Mouse (Mus musculus) ES-Bruce4 (cell line): ENCODE data around the gene Nbl1. TPM values are rescaled to one million over a fixed set of nuclear protein-coding genes. Genes with fewer than 3 reads are reported as not detected.

Experiments
- H3K27ac ChIP-seq: 2 replicates; pipeline ENCODE4 v1.5.1; 2012; ENCODE audit warnings: low read length, inconsistent platforms; ENCODE audit not compliant: insufficient read depth
- H3K27me3 ChIP-seq: 2 replicates; pipeline ENCODE4 v1.6.1; 2012; ENCODE audit warnings: mild to moderate bottlenecking, low read length, inconsistent platforms; ENCODE audit not compliant: control insufficient read depth, poor library complexity, insufficient read depth, severe bottlenecking
- H3K36me3 ChIP-seq: 2 replicates; pipeline ENCODE4 v1.6.1; 2012; ENCODE audit warnings: inconsistent platforms, mild to moderate bottlenecking, low read length, moderate library complexity; ENCODE audit not compliant: control insufficient read depth, poor library complexity, insufficient read depth, severe bottlenecking
- H3K4me1 ChIP-seq: one replicate; pipeline ENCODE4 v1.8.1; 2011; ENCODE audit warnings: low read length; ENCODE audit not compliant: control insufficient read depth, insufficient read depth
- H3K4me3 ChIP-seq: 2 replicates; pipeline ENCODE4 v1.5.1; 2011; ENCODE audit warnings: low read depth, mild to moderate bottlenecking, low read length
- H3K9ac ChIP-seq: 2 replicates; pipeline ENCODE4 v1.6.1; 2012; ENCODE audit warnings: low read depth, mild to moderate bottlenecking, inconsistent platforms; ENCODE audit not compliant: poor library complexity, severe bottlenecking
- H3K9me3 ChIP-seq: replicated peaks from 2 replicates; pipeline ENCODE4 v1.6.1; 2012; ENCODE audit warnings: mild to moderate bottlenecking, low read length, inconsistent platforms; ENCODE audit not compliant: control insufficient read depth, poor library complexity, insufficient read depth, severe bottlenecking
- CTCF ChIP-seq: IDR thresholded peaks from one replicate; pipeline ENCODE4 v1.8.1; 2011; ENCODE audit warnings: low read depth, low read length
- EP300 ChIP-seq: IDR thresholded peaks from 2 replicates; pipeline ENCODE4 v1.6.1; 2011; ENCODE audit warnings: low read depth, low read length; ENCODE audit not compliant: insufficient read depth
- POLR2A ChIP-seq: IDR thresholded peaks from one replicate; pipeline ENCODE4 v1.8.1; 2011; ENCODE audit warnings: low read length; ENCODE audit not compliant: insufficient read depth
- polyA plus RNA-seq: library from polyadenylated mRNA; stranded (reverse); fragments of >200 nt; gene quantifications from 2 replicates; pipeline ENCODE4 v1.2.4, GENCODE M21; 2011; ENCODE audit warnings: low read depth; ENCODE audit not compliant: missing spikeins, insufficient read depth, insufficient read length

Nbl1 gene
- polyA plus RNA-seq, 1 experiment = 5.1 TPM

DNA sequence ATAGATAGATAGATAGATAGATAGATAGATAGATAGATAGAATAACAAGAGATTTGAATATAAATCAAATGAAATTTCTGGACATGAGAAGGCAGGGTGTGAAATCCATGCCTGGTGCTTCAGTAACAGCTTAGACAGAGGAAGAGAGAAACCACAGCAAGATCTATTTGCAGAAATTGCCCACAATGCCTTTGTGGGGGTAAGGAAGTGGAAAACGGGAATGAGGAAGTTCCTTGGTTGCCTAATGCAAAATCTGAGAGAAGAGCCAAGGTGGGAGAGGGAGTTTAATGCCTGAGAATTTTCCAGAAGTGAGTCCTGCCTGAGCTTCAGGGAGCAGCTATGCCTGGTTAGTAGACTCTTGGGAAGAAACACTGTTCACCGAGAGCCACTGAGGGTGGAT, 49.2 kb downstream of the Nbl1 start:
- Histone ChIP-seq H3K9me3 (no peaks in the 10 kb centered on the region), H3K9ac (no peak overlapping the region), H3K36me3 (no peaks in the 10 kb centered on the region), H3K27me3 (no peaks in the 10 kb centered on the region), H3K4me3 (no peak overlapping the region), H3K27ac (no peak overlapping the region), H3K4me1 (no peaks in the 10 kb centered on the region)
- no peak for TF ChIP-seq EP300
- TF ChIP-seq CTCF = no peak
- TF ChIP-seq POLR2A = no peak

- H3K36me3 ChIP-seq = no peaks in the 10 kb centered on the region
- no peaks in the 10 kb centered on the region for H3K27me3 ChIP-seq
- H3K9ac ChIP-seq = no peak overlapping the region
- H3K9me3 ChIP-seq = no peaks in the 10 kb centered on the region
- TF ChIP-seq EP300 = no peak
- no peak for TF ChIP-seq CTCF
- no peak for TF ChIP-seq POLR2A
- no peak overlapping the region for H3K27ac ChIP-seq
- no peaks in the 10 kb centered on the region for H3K4me1 ChIP-seq
- H3K4me3 ChIP-seq = no peak overlapping the region
Observed at GRCm38 (mm10) chr4:139042611-139043010, 50.2 kb downstream of the Nbl1 start.

GRCm38 (mm10) chr4:139040084-139040839, 52.5 kb downstream of the Nbl1 start:
- Histone ChIP-seq H3K4me1 (no peaks in the 10 kb centered on the region), H3K27me3 (no peaks in the 10 kb centered on the region), H3K36me3 (no peaks in the 10 kb centered on the region), H3K9ac (no peak overlapping the region), H3K27ac (no peak overlapping the region), H3K9me3 (no peaks in the 10 kb centered on the region), H3K4me3 (no peak overlapping the region)
- no peak for TF ChIP-seq EP300
- no peak for TF ChIP-seq CTCF
- no peak for TF ChIP-seq POLR2A

DNA sequence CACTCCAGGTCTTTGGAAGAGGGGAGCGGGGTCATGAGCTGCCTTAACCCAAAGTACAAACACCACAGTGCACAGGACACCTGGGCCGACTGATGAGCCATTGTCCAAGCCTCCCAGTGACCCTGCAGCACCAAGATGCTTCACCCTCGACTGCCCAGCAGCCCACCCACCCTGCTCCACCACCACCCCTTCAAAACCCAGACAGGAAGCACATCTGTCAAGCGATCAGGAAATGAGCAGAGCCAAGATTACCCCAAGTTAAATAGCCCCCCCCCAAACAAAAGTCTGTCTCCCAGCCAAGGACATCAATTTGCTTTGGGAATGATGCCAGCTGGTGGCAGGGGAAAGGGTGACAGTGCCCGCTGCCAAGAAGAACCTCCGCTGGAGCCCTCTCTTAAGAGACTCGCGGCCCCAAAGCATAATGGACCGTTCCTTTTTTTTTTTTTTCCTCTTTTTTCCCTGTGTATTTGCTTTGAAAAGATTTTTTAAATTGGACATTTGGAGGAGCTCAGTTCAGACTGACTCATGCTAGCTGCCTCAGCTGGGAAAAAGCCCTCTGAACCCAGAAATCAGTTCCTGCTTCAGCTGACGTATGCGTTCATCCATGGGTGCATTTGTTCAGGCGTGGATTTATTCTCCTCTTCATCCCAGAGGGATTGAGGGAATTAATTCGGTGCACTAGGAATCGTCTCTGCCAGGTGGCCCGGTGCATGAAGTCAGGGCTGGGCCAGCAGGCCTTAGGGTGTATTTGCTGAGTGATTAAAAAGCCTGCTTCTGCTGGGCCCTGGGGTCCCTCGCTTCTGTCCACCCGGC, 54.8 kb downstream of the Nbl1 start:
- Histone ChIP-seq H3K27ac (no peak overlapping the region), H3K36me3 (no peaks in the 10 kb centered on the region), H3K9me3 (no peaks in the 10 kb centered on the region), H3K4me1 (no peaks in the 10 kb centered on the region), H3K27me3 (no peaks in the 10 kb centered on the region), H3K4me3 (no peak overlapping the region), H3K9ac (no peak overlapping the region)
- TF ChIP-seq POLR2A (no peak), EP300 (no peak), CTCF (no peak)

GRCm38 (mm10) chr4:139035799-139036198, 57.0 kb downstream of the Nbl1 start:
- no peaks in the 10 kb centered on the region for H3K27me3 ChIP-seq
- no peak overlapping the region for H3K9ac ChIP-seq
- H3K4me1 ChIP-seq = no peaks in the 10 kb centered on the region
- TF ChIP-seq POLR2A = no peak
- TF ChIP-seq CTCF = no peak
- no peak for TF ChIP-seq EP300
- no peaks in the 10 kb centered on the region for H3K36me3 ChIP-seq
- no peak overlapping the region for H3K27ac ChIP-seq
- no peak overlapping the region for H3K4me3 ChIP-seq
- H3K9me3 ChIP-seq = no peaks in the 10 kb centered on the region

GRCm38 (mm10) chr4:139034942-139035341, 57.9 kb downstream of the Nbl1 start:
- Histone ChIP-seq H3K4me3 (no peak overlapping the region), H3K27me3 (no peaks in the 10 kb centered on the region), H3K9me3 (no peaks in the 10 kb centered on the region), H3K9ac (no peak overlapping the region), H3K27ac (no peak overlapping the region), H3K4me1 (no peaks in the 10 kb centered on the region), H3K36me3 (no peaks in the 10 kb centered on the region)
- TF ChIP-seq CTCF = no peak
- no peak for TF ChIP-seq EP300
- no peak for TF ChIP-seq POLR2A
